Mouse (Mus musculus) cerebellum, adult 2 months (tissue): ENCODE results near the gene Nkx1-1.

Experiments used
- CTCF ChIP-seq: fragments of 200-500 bp; IDR thresholded peaks from 2 replicates; pipeline ENCODE4 v1.5.1; 2011; ENCODE audit warnings: low read depth, mild to moderate bottlenecking, control low read depth, low read length, moderate library complexity, borderline replicate concordance; ENCODE audit not compliant: insufficient read depth
- POLR2A ChIP-seq: fragments of 200-500 bp; IDR thresholded peaks from 2 replicates; pipeline ENCODE4 v1.6.1; 2011; ENCODE audit warnings: low read length, control low read depth, borderline replicate concordance; ENCODE audit not compliant: insufficient read depth

DNA sequence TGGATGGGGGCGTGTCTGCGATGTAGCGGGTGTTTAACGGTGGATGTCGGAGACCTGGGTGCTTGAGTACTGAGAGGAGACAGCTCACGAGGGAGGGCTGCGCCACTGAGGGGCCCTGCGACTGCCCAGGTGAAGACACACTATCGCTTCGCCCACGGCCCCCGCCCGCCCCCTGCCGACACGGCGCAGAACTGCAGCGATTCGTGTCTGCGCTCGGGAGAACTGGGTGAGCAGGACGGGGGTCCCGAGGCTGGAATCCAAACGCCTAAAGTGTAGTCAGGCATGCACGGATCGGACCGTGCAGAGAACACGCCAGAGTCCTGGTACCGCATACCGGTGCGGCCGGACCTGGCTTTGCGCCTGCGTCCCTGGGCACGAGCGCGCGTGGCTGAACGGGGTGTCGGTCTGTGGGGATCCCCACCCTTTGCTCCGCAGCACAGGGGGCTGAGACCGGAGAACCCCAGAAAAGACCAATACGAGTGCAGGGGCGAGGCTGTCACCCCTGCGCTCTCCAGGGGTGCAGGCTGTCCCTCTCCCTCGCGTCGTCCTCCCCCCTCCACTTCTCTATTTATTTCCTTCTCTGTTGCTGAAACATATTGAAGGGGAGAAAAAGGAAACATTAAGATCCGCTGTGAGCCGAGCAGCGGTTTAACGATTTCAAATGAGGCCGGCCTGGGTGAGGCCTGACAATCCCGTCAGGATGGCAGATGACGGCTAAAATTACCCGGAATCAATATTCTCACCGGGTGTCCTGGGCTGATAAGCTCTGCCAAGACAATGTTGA lies 9.3 kb upstream of the Nkx1-1 start:
- TF ChIP-seq CTCF (peak; percentile 80), POLR2A (no peak)
